Mouse (Mus musculus) MEL (cell line): ENCODE measurements at regions not wholly inside any gene's neighbourhood (a gene's known extent, or its start where the extent isn't known, plus 50 kb on each side); places are given as distances from the start of the nearest gene placed in this dataset.

Experiments used
- CTCF ChIP-seq, 3 experiments: IDR thresholded peaks in 2 of 3; conservative IDR thresholded peaks in 1 of 3; 2 replicates each; pipeline ENCODE4 v1.5.1; 2011 to 2012; ENCODE audit warnings: low read length in 3 of 3, low read depth in 2 of 3, mild to moderate bottlenecking in 2 of 3, improper control_type of control experiment in 1 of 3, inconsistent platforms in 1 of 3, mixed read lengths in 1 of 3, moderate library complexity in 1 of 3; ENCODE audit not compliant: control insufficient read depth in 1 of 3, insufficient read depth in 1 of 3, poor library complexity in 1 of 3, severe bottlenecking in 1 of 3
- ETS1 ChIP-seq: IDR thresholded peaks from 2 replicates; pipeline ENCODE4 v1.6.1; 2012; ENCODE audit warnings: low read depth, mild to moderate bottlenecking, inconsistent platforms, low read length, improper control_type of control experiment, moderate library complexity
- MAFK ChIP-seq: IDR thresholded peaks from 2 replicates; pipeline ENCODE4 v1.6.1; 2011; ENCODE audit warnings: low read depth, mild to moderate bottlenecking, low read length, improper control_type of control experiment, borderline replicate concordance
- TBP ChIP-seq: IDR thresholded peaks from 2 replicates; pipeline ENCODE4 v1.8.0; 2011; ENCODE audit warnings: low read depth, low read length, improper control_type of control experiment

GRCm38 (mm10) chr4:40053391-40053790, 89.5 kb upstream of the Aco1 start:
- TF ChIP-seq CTCF (IDR thresholded peaks at IDR 0.05 in 2 of 3, conservative IDR thresholded peaks at IDR 0.05 in 1 of 3; ENCODE audit: control insufficient read depth in 1 of 3, insufficient read depth in 1 of 3, low read depth in 2 of 3, low read length in 3 of 3, poor library complexity in 1 of 3, severe bottlenecking in 1 of 3): no peak
- TF ChIP-seq MAFK: no peak
- TF ChIP-seq TBP: no peak
- no peak for TF ChIP-seq ETS1
